Mouse (Mus musculus) intestine, embryonic 14.5 days (tissue): ENCODE measurements around the gene Arhgap42. TPM values are rescaled to one million over a fixed set of nuclear protein-coding genes. Genes with fewer than 3 reads are reported as not detected.

Source experiments
- ATAC-seq: fragments of 200-750 bp; cut with Nextera tagmentation; replicated peaks from 2 replicates; pipeline ENCODE4 v1.8.0; 2017; ENCODE audit warnings: low read depth, moderate number of reproducible peaks, moderate TSS enrichment, moderate library complexity; ENCODE audit not compliant: low FRiP score, low TSS enrichment
- DNase-seq: peaks from one replicate; pipeline ENCODE4 v3.0.0-alpha.2; 2018; ENCODE audit warnings: low spot score
- H3K27ac ChIP-seq: fragments of 300-500 bp; sonication (generic); 2 replicates; pipeline ENCODE4 v1.5.1; 2014; ENCODE audit warnings: low read depth, mild to moderate bottlenecking, control low read depth
- H3K27me3 ChIP-seq: fragments of 300-500 bp; sonication (generic); replicated peaks from 2 replicates; pipeline ENCODE4 v1.6.1; 2014; ENCODE audit warnings: low read length, control low read depth; ENCODE audit not compliant: control insufficient read depth, insufficient read depth
- H3K36me3 ChIP-seq: fragments of 300-500 bp; sonication (generic); 2 replicates; pipeline ENCODE4 v1.6.1; 2014; ENCODE audit warnings: low read length, control low read depth; ENCODE audit not compliant: control insufficient read depth, insufficient read depth
- H3K4me1 ChIP-seq: fragments of 300-500 bp; sonication (generic); replicated peaks from 2 replicates; pipeline ENCODE4 v1.6.1; 2014; ENCODE audit warnings: low read length, control low read depth, mixed read lengths; ENCODE audit not compliant: control insufficient read depth, insufficient read depth
- H3K4me2 ChIP-seq: fragments of 300-500 bp; sonication (generic); 2 replicates; pipeline ENCODE4 v1.6.1; 2014; ENCODE audit warnings: low read length
- H3K4me3 ChIP-seq: fragments of 300-500 bp; sonication (generic); 2 replicates; pipeline ENCODE4 v1.5.1; 2014; ENCODE audit warnings: low read depth, low read length, control low read depth, mixed read lengths
- H3K9ac ChIP-seq: fragments of 300-500 bp; sonication (generic); 2 replicates; pipeline ENCODE4 v1.6.1; 2014; ENCODE audit warnings: mild to moderate bottlenecking, low read length
- H3K9me3 ChIP-seq: fragments of 300-500 bp; sonication (generic); 2 replicates; pipeline ENCODE4 v1.6.1; 2016; ENCODE audit warnings: low read length, control low read depth; ENCODE audit not compliant: control insufficient read depth
- WGBS: fragments of 180-500 bp; shearing (Covaris S2); extraction: QIAGEN DNeasy Blood & Tissue Kit; methylation state at CpG from one replicate; pipeline ENCODE4 v1.1.7; 2014; 5-methylcytosine and 5-hydroxymethylcytosine counted together
- polyA plus RNA-seq: library from polyadenylated mRNA; unstranded; fragments of >200 nt; fragmentation: Nextera tagmentation; extraction: Ambion mirVana; gene quantifications from 2 replicates; pipeline ENCODE4 v1.2.1, GENCODE M21; 2014

Arhgap42 gene
- polyA plus RNA-seq, result 36.3 and 39.4 TPM in 2 replicates

- Histone ChIP-seq H3K27ac (peak within 1 kb of the TSS; percentile 95), H3K4me2 (peak within 1 kb of the TSS; percentile 69), H3K36me3 (no peaks in the 10 kb centered on the region), H3K27me3 (no peaks in the 10 kb centered on the region), H3K9ac (peak within 1 kb of the TSS; percentile 95), H3K9me3 (no peaks in the 10 kb centered on the region), H3K4me3 (peak within 1 kb of the TSS; percentile 85), H3K4me1 (peaks cover 9% of the 10 kb centered on the region; the same call in 1 of the 2 replicates)
- under 1% methylated on average over 73 of the region's 78 CpGs for WGBS
- ATAC-seq (peak; percentile 95), DNase-seq (peak; percentile 90)
Observed at GRCm38 (mm10) chr9:9238438-9239391, at the start of gene Arhgap42. TSS of gene Arhgap42 (minus strand) at chr9:9239101.

DNA sequence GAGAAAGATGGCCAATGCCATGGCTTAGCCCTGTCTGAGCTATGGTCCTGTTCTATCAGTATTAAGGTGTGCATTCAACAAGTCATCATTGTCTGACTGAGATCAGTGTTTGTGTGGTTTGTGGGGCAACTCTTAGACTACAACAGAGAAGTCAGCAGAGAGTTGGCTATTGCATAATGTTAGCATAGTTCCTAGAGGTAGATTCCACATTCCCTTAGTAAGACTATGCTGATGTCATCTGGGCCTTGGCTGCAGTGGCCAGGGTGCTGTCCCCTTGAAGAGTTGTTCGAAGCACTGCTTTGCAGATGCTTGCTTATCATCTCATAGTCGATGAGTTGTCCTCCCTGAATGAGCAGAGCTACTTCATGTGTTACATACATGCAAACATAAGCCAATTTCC lies 49.2 kb upstream of the Arhgap42 start:
- H3K4me2 ChIP-seq, result no peak overlapping the region
- H3K9ac ChIP-seq, result no peak overlapping the region
- H3K4me1 ChIP-seq, result no peaks in the 10 kb centered on the region
- no peaks in the 10 kb centered on the region for H3K36me3 ChIP-seq
- no peaks in the 10 kb centered on the region for H3K27me3 ChIP-seq
- DNase-seq (no peak), ATAC-seq (no peak)
- H3K27ac ChIP-seq, result no peak overlapping the region
- 82% methylated on average over 2 of the region's 2 CpGs for WGBS
- H3K9me3 ChIP-seq, result no peaks in the 10 kb centered on the region
- H3K4me3 ChIP-seq, result no peak overlapping the region

GRCm38 (mm10) chr9:9269305-9269704 lies 30.4 kb upstream of the Arhgap42 start:
- Histone ChIP-seq H3K9ac (no peak overlapping the region), H3K9me3 (no peaks in the 10 kb centered on the region), H3K4me1 (no peaks in the 10 kb centered on the region), H3K27me3 (no peaks in the 10 kb centered on the region), H3K4me2 (no peak overlapping the region), H3K27ac (no peak overlapping the region), H3K36me3 (no peaks in the 10 kb centered on the region), H3K4me3 (no peak overlapping the region)
- ATAC-seq, result no peak
- WGBS, result 18% methylated on average over 2 of the region's 2 CpGs
- DNase-seq, result no peak

- Histone ChIP-seq H3K36me3 (no peaks in the 10 kb centered on the region), H3K9ac (no peak overlapping the region), H3K27ac (no peak overlapping the region), H3K9me3 (no peaks in the 10 kb centered on the region), H3K27me3 (no peaks in the 10 kb centered on the region), H3K4me2 (no peak overlapping the region), H3K4me3 (no peak overlapping the region), H3K4me1 (no peaks in the 10 kb centered on the region)
- no peak for ATAC-seq
- no peak for DNase-seq
- WGBS, result 79% methylated on average over 6 of the region's 6 CpGs
Observed at GRCm38 (mm10) chr9:9267606-9268601, 29.0 kb upstream of the Arhgap42 start.

DNA sequence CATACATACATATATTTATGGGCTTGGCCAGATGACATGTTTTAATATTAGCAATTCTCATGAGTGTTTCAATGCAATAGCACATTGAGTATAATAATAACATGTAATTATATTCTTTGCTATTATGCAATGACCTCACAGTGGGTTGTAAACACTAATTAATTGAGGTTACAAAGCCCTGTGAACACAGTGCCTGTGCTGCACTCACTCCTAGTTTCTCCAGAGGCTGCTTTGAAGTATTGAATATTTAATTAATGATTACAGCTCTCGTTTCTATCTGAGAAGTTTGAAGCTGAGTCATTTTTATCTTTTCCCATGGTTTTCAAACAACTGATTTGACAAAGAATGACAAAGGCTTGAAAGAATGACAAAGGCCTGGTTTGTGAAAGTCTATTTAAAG lies 24.6 kb upstream of the Arhgap42 start:
- no peaks in the 10 kb centered on the region for H3K36me3 ChIP-seq
- H3K9ac ChIP-seq, result no peak overlapping the region
- no peaks in the 10 kb centered on the region for H3K27me3 ChIP-seq
- H3K4me3 ChIP-seq, result no peak overlapping the region
- DNase-seq (no peak), ATAC-seq (no peak)
- no peak overlapping the region for H3K27ac ChIP-seq
- WGBS, result 48% methylated on average over 1 of the region's 1 CpGs
- no peaks in the 10 kb centered on the region for H3K4me1 ChIP-seq
- no peaks in the 10 kb centered on the region for H3K9me3 ChIP-seq
- H3K4me2 ChIP-seq, result no peak overlapping the region

GRCm38 (mm10) chr9:9262479-9262878 lies 23.6 kb upstream of the Arhgap42 start:
- Histone ChIP-seq H3K27me3 (no peaks in the 10 kb centered on the region), H3K36me3 (no peaks in the 10 kb centered on the region), H3K27ac (no peak overlapping the region), H3K4me2 (no peak overlapping the region), H3K4me3 (no peak overlapping the region), H3K9ac (no peak overlapping the region), H3K4me1 (no peaks in the 10 kb centered on the region), H3K9me3 (no peaks in the 10 kb centered on the region)
- DNase-seq (no peak), ATAC-seq (no peak)
- WGBS, result 62% methylated on average over 2 of the region's 2 CpGs

GRCm38 (mm10) chr9:9254764-9255163 lies 15.9 kb upstream of the Arhgap42 start:
- H3K4me1 ChIP-seq, result no peaks in the 10 kb centered on the region
- no peak overlapping the region for H3K9ac ChIP-seq

DNA sequence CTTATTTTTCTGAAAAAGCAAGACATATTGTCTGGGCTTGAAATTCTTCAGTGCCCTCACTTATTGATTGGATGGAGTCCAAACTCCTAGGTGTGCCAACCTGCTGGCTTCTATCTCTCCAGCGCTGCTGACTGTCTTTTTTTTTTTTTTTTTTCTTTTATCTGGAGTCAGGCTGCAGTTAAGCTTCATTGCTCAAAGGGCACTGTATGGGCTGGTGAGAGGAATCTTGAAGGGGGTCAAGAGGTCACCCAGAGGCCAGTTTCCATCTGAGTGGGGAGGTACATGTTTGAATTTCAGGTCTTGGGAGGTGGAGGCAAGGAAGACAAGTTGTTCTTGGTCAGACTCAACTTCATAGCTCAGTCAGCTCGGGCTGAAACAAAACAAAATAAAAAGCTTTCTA lies 9.6 kb upstream of the Arhgap42 start:
- 0 out of 2 replicates have a peak, but pooled peaks have one; percentile 24 for ATAC-seq

More at GRCm38 (mm10) chr9:9254764-9255163, 15.9 kb upstream of the Arhgap42 start:
- H3K4me3 ChIP-seq, result no peak overlapping the region
- no peak overlapping the region for H3K27ac ChIP-seq
- H3K9me3 ChIP-seq, result no peaks in the 10 kb centered on the region
- ATAC-seq, result no peak
- 40% methylated on average over 1 of the region's 1 CpGs for WGBS
- DNase-seq, result no peak
- H3K36me3 ChIP-seq, result no peaks in the 10 kb centered on the region
- no peaks in the 10 kb centered on the region for H3K27me3 ChIP-seq
- no peak overlapping the region for H3K4me2 ChIP-seq

More for the DNA sequence above, 9.6 kb upstream of the Arhgap42 start:
- DNase-seq, result no peak
- Histone ChIP-seq H3K9me3 (no peaks in the 10 kb centered on the region), H3K4me2 (no peak overlapping the region), H3K36me3 (no peaks in the 10 kb centered on the region), H3K4me1 (no peaks in the 10 kb centered on the region), H3K9ac (no peak overlapping the region), H3K27ac (no peak overlapping the region), H3K27me3 (no peaks in the 10 kb centered on the region), H3K4me3 (no peak overlapping the region)
- 26% methylated on average over 2 of the region's 2 CpGs for WGBS
